8 mouse cellular contexts compared by ENCODE assay signal in genomic region chr3:131302452-131303319, GRCm38 (mm10). TPM values are rescaled to one million over a fixed set of nuclear protein-coding genes. Genes with fewer than 3 reads are reported as not detected.
DNase-seq lines count a peak whose midpoint lies in the region; ATAC-seq and TF ChIP-seq lines count a peak whose summit lies in the region.

Gene Cyp2u1 (minus strand): TSS chr3:131303227.

- H3K4me1 ChIP-seq in forebrain, embryonic 15.5 days: peaks cover 8% of the 10 kb centered on the region
- H3K4me1 ChIP-seq in neural tube, embryonic 14.5 days (ENCODE audit: control insufficient read depth, insufficient read depth, low read length): 0 out of 2 replicates have a peak, but pooled peaks cover 3% of the 10 kb centered on the region
- peaks cover 2% of the 10 kb centered on the region; the same call in 1 of the 2 replicates for H3K4me1 ChIP-seq in testis, adult 2 months (ENCODE audit: control insufficient read depth, insufficient read depth, low read length)

- TF ChIP-seq POLR2A in testis, adult 2 months (IDR thresholded peaks at IDR 0.05; ENCODE audit: control insufficient read depth, low read depth, low read length): 0 out of 2 replicates have a peak, but pooled peaks have one; percentile 9

- H3K27me3 ChIP-seq in forebrain, embryonic 15.5 days: no peaks in the 10 kb centered on the region
- no peaks in the 10 kb centered on the region for H3K27me3 ChIP-seq in neural tube, embryonic 14.5 days (ENCODE audit: control insufficient read depth, insufficient read depth, low read length)
- no peaks in the 10 kb centered on the region for H3K27me3 ChIP-seq in testis, adult 2 months (ENCODE audit: control insufficient read depth, insufficient read depth, low read length)

- under 1% methylated on average over 71 of the region's 71 CpGs for WGBS in forebrain, embryonic 15.5 days
- WGBS in neural tube, embryonic 14.5 days: under 1% methylated on average over 70 of the region's 71 CpGs

- peak within 1 kb of the TSS; percentile 66 for H3K4me3 ChIP-seq in forebrain, embryonic 15.5 days
- peak within 1 kb of the TSS; percentile 78 for H3K4me3 ChIP-seq in neural tube, embryonic 14.5 days (ENCODE audit: low read depth, low read length)
- peak within 1 kb of the TSS; percentile 86 for H3K4me3 ChIP-seq in testis, adult 2 months (ENCODE audit: control insufficient read depth, low read depth, low read length)

- H3K9me3 ChIP-seq in forebrain, embryonic 15.5 days: no peaks in the 10 kb centered on the region
- no peaks in the 10 kb centered on the region for H3K9me3 ChIP-seq in neural tube, embryonic 14.5 days (ENCODE audit: control insufficient read depth, low read length)

- peak within 1 kb of the TSS; percentile 69 for H3K9ac ChIP-seq in forebrain, embryonic 15.5 days (replicated peaks)
- H3K9ac ChIP-seq in neural tube, embryonic 14.5 days (replicated peaks; ENCODE audit: low read depth, low read length): peak within 1 kb of the TSS; percentile 80

- H3K4me2 ChIP-seq in forebrain, embryonic 15.5 days (replicated peaks): peak within 1 kb of the TSS; percentile 88
- H3K4me2 ChIP-seq in neural tube, embryonic 14.5 days (ENCODE audit: low read depth, low read length): peak within 1 kb of the TSS; percentile 77

- intact Hi-C loops in heart, postnatal 25 days (cut with DNase I): loop anchor here (5.0 kb wide), 1 partner anchor 250 kb away; no protein-coding TSS in a partner anchor

- H3K27ac ChIP-seq in forebrain, embryonic 15.5 days (replicated peaks): peak within 1 kb of the TSS; percentile 65
- peak within 1 kb of the TSS; percentile 82 for H3K27ac ChIP-seq in neural tube, embryonic 14.5 days (ENCODE audit: low read depth, low read length)
- no peak within 1 kb of the TSS for H3K27ac ChIP-seq in testis, adult 2 months (ENCODE audit: control insufficient read depth, insufficient read depth, low read depth, low read length)

- H3K36me3 ChIP-seq in forebrain, embryonic 15.5 days: no peaks in the 10 kb centered on the region
- H3K36me3 ChIP-seq in neural tube, embryonic 14.5 days (ENCODE audit: control insufficient read depth, insufficient read depth, low read length): no peaks in the 10 kb centered on the region
- H3K36me3 ChIP-seq in testis, adult 2 months (ENCODE audit: control insufficient read depth, insufficient read depth, low read length): no peaks in the 10 kb centered on the region

- no peak for TF ChIP-seq CTCF in testis, adult 2 months (IDR thresholded peaks at IDR 0.05; ENCODE audit: control insufficient read depth, insufficient read depth, insufficient replicate concordance, low read depth, low read length)

- ATAC-seq in cerebellum, adult (ENCODE audit: insufficient number of reproducible peaks, low FRiP score, low TSS enrichment): peak; percentile 97
- peak; percentile 99 for ATAC-seq in forebrain, embryonic 15.5 days (replicated peaks)
- peak; percentile 98 for ATAC-seq in neural tube, embryonic 14.5 days (ENCODE audit: low read depth)

- peak; percentile 93 for DNase-seq in ES-CJ7 (ENCODE audit: low read depth, low spot score)
- peak; percentile 87 for DNase-seq in heart, postnatal 25 days (ENCODE audit: low spot score)
- DNase-seq in layer of hippocampus, adult 18-20 months (ENCODE audit: low spot score in 2 of 2): peak; percentile 87 to 95
- peak; percentile 91 for DNase-seq in lung, adult 18-20 months

RNA-seq across cellular contexts. Expression of gene Cyp2u1, which starts in this region (rescaled TPM):
- 4.6 and 6.0 TPM in 2 replicates for polyA plus RNA-seq in forebrain, embryonic 15.5 days (2015; fragmentation: Nextera tagmentation; extraction: Ambion mirVana)
- total RNA-seq in heart, postnatal 25 days (2021): 10 to 100 TPM; 33.7 to 34.8 TPM
- 10 to 100 TPM; 18.1 to 20.8 TPM for total RNA-seq in layer of hippocampus, adult 18-20 months (2021)
- 9.0 and 9.4 TPM in 2 replicates for polyA plus RNA-seq in neural tube, embryonic 14.5 days (2014; fragmentation: Nextera tagmentation; extraction: Ambion mirVana)
- 4.6 and 4.7 TPM in 2 replicates for polyA plus RNA-seq in testis, adult 2 months (2012; rRNA removed)
